Mouse (Mus musculus) small intestine, adult 2 months (tissue): ENCODE results near the gene Btbd18. TPM values are rescaled to one million over a fixed set of nuclear protein-coding genes. Genes with fewer than 3 reads are reported as not detected.
A peak's percentile ranks its signal among the peaks of the same experiment; 100 is the strongest.
"Not testable (repeated sequence)": the region's sequence is repeated elsewhere in the genome, so short reads cannot be mapped to it uniquely, and the experiment has no call there.

Source experiments
- H3K27ac ChIP-seq: fragments of 200-500 bp; 2 replicates; pipeline ENCODE4 v1.5.1; 2012; ENCODE audit warnings: low read depth, low read length, control low read depth, inconsistent platforms; ENCODE audit not compliant: insufficient read depth
- H3K27me3 ChIP-seq: fragments of 200-500 bp; 2 replicates; pipeline ENCODE4 v1.6.1; 2012; ENCODE audit warnings: mild to moderate bottlenecking, moderate library complexity, low read length, inconsistent platforms; ENCODE audit not compliant: control insufficient read depth, insufficient read depth
- H3K36me3 ChIP-seq: fragments of 200-500 bp; 2 replicates; pipeline ENCODE4 v1.6.1; 2012; ENCODE audit warnings: mild to moderate bottlenecking, low read length, control low read depth, inconsistent platforms; ENCODE audit not compliant: control insufficient read depth, insufficient read depth
- H3K4me1 ChIP-seq: fragments of 200-500 bp; 2 replicates; pipeline ENCODE4 v1.6.1; 2012; ENCODE audit warnings: low read length, inconsistent platforms, mixed read lengths; ENCODE audit not compliant: control insufficient read depth, insufficient read depth, insufficient read length
- H3K4me3 ChIP-seq: fragments of 200-500 bp; 2 replicates; pipeline ENCODE4 v1.5.1; 2012; ENCODE audit warnings: low read depth, mild to moderate bottlenecking, control low read depth, inconsistent platforms, low read length, moderate library complexity
- CTCF ChIP-seq: fragments of 200-500 bp; IDR thresholded peaks from 2 replicates; pipeline ENCODE4 v1.5.1; 2012; ENCODE audit warnings: low read depth, mild to moderate bottlenecking, control low read depth, inconsistent platforms, low read length, moderate library complexity, mixed read lengths; ENCODE audit not compliant: insufficient replicate concordance, insufficient read length; ENCODE audit errors: extremely low read depth
- POLR2A ChIP-seq: fragments of 200-500 bp; IDR thresholded peaks from 2 replicates; pipeline ENCODE4 v1.6.1; 2012; ENCODE audit warnings: low read depth, mild to moderate bottlenecking, control low read depth, inconsistent platforms, low read length, moderate library complexity
- WGBS: fragments of 180-500 bp; shearing (Covaris S2); methylation state at CpG from one replicate; pipeline ENCODE4 v1.1.7; 2018; 5-methylcytosine and 5-hydroxymethylcytosine counted together
- polyA plus RNA-seq: library from polyadenylated mRNA; depleted of rRNA; stranded (reverse); fragments of >200 nt; gene quantifications from 2 replicates; pipeline ENCODE4 v1.2.3, GENCODE M21; 2012

The Btbd18 gene
- polyA plus RNA-seq, 1 experiment, result not detected

- peak; percentile 22; the same call in 1 of the 2 replicates for TF ChIP-seq CTCF
- no peak for TF ChIP-seq POLR2A
- WGBS, result 40% methylated on average over 3 of the region's 3 CpGs
These were observed 1.4 kb downstream of the Btbd18 start for GRCm38 (mm10) chr2:84660253-84660652.

GRCm38 (mm10) chr2:84662866-84663265, 4.0 kb downstream of the Btbd18 start:
- Histone ChIP-seq H3K27me3 (no peaks in the 10 kb centered on the region), H3K27ac (no peak overlapping the region), H3K4me1 (0 out of 2 replicates have a peak, but pooled peaks cover under 1% of the 10 kb centered on the region), H3K36me3 (no peaks in the 10 kb centered on the region), H3K4me3 (no peak overlapping the region)
- 45% methylated on average over 2 of the region's 2 CpGs for WGBS
- TF ChIP-seq POLR2A, result no peak
- peak; percentile 35; the same call in 1 of the 2 replicates for TF ChIP-seq CTCF

More at GRCm38 (mm10) chr2:84660253-84660652, 1.4 kb downstream of the Btbd18 start:
- H3K27me3 ChIP-seq, result no peaks in the 10 kb centered on the region
- H3K27ac ChIP-seq, result no peak overlapping the region
- no peaks in the 10 kb centered on the region for H3K36me3 ChIP-seq
- H3K4me3 ChIP-seq, result no peak overlapping the region
- H3K4me1 ChIP-seq, result 0 out of 2 replicates have a peak, but pooled peaks cover 1% of the 10 kb centered on the region

GRCm38 (mm10) chr2:84666081-84666480, 7.2 kb downstream of the Btbd18 start:
- H3K27ac ChIP-seq, result no peak overlapping the region
- TF ChIP-seq CTCF (no peak), POLR2A (no peak)
- WGBS, result 76% methylated on average over 12 of the region's 12 CpGs

GRCm38 (mm10) chr2:84669828-84670568, 11.1 kb downstream of the Btbd18 start:
- peaks cover 3% of the 10 kb centered on the region for H3K4me1 ChIP-seq
- peaks cover 17% of the 10 kb centered on the region for H3K36me3 ChIP-seq
- 3% methylated on average over 39 of the region's 39 CpGs for WGBS
- H3K4me3 ChIP-seq, result peak overlapping the region; percentile 98
- TF ChIP-seq CTCF (no peak), POLR2A (no peak)
- H3K27me3 ChIP-seq, result no peaks in the 10 kb centered on the region
- H3K27ac ChIP-seq, result peak overlapping the region; percentile 33; the same call in 1 of the 2 replicates

More at GRCm38 (mm10) chr2:84666081-84666480, 7.2 kb downstream of the Btbd18 start:
- peaks cover 3% of the 10 kb centered on the region for H3K4me1 ChIP-seq
- no peaks in the 10 kb centered on the region for H3K36me3 ChIP-seq
- H3K4me3 ChIP-seq, result no peak overlapping the region
- H3K27me3 ChIP-seq, result no peaks in the 10 kb centered on the region

- Histone ChIP-seq H3K36me3 (peaks cover 21% of the 10 kb centered on the region), H3K4me1 (peaks cover 3% of the 10 kb centered on the region), H3K27me3 (no peaks in the 10 kb centered on the region), H3K27ac (peak within 1 kb of the TSS; percentile 38), H3K4me3 (peak within 1 kb of the TSS; percentile 98)
- TF ChIP-seq POLR2A, result peak; percentile 48; the same call in 1 of the 2 replicates
- TF ChIP-seq CTCF, result no peak
- WGBS, result under 1% methylated on average over 20 of the region's 20 CpGs
These were observed 11.7 kb downstream of the Btbd18 start, which contains the start of gene Selenoh for GRCm38 (mm10) chr2:84670569-84670933. TSS of gene Selenoh (minus strand) at chr2:84670770.

- 68% methylated on average over 4 of the region's 5 CpGs for WGBS
- not testable (repeated sequence) for H3K4me3 ChIP-seq, H3K27ac ChIP-seq, H3K27me3 ChIP-seq, H3K4me1 ChIP-seq
- peaks cover 21% of the 10 kb centered on the region for H3K36me3 ChIP-seq
These were observed 12.7 kb downstream of the Btbd18 start for GRCm38 (mm10) chr2:84671535-84671934.

GRCm38 (mm10) chr2:84677270-84677967, 18.5 kb downstream of the Btbd18 start:
- Histone ChIP-seq H3K4me3 (peak overlapping the region; percentile 71), H3K27me3 (no peaks in the 10 kb centered on the region), H3K4me1 (no peaks in the 10 kb centered on the region), H3K27ac (peak overlapping the region; percentile 58), H3K36me3 (peaks cover 25% of the 10 kb centered on the region)
- 3% methylated on average over 22 of the region's 22 CpGs for WGBS
- no peak for TF ChIP-seq POLR2A
- peak; percentile 42; the same call in 1 of the 2 replicates for TF ChIP-seq CTCF
